Mouse (Mus musculus): ENCODE measurements around the gene Nrtn.

- TF ChIP-seq CTCF (IDR thresholded peaks at IDR 0.05; ENCODE audit: low read depth, low read length) (no peak), GATA2 (IDR thresholded peaks at IDR 0.05; ENCODE audit: borderline replicate concordance, low read depth, low read length) (no peak), TAL1 (conservative IDR thresholded peaks at IDR 0.05; ENCODE audit: low read depth, low read length) (no peak)
Observed at GRCm38 (mm10) chr17:56799276-56799675, 41.9 kb upstream of the Nrtn start.
